Mouse (Mus musculus) hindbrain, embryonic 16.5 days (tissue): ENCODE measurements around the gene Rgs12. TPM values are rescaled to one million over a fixed set of nuclear protein-coding genes. Genes with fewer than 3 reads are reported as not detected.

Experiments used
- ATAC-seq: fragments of 200-750 bp; cut with Nextera tagmentation; 2 replicates; pipeline ENCODE4 v1.8.0; 2017; ENCODE audit warnings: moderate TSS enrichment, moderate library complexity
- H3K27ac ChIP-seq: fragments of 300-500 bp; sonication (generic); 2 replicates; pipeline ENCODE4 v1.5.1; 2014; ENCODE audit warnings: low read depth, mild to moderate bottlenecking, control low read depth, low read length, moderate library complexity
- H3K27me3 ChIP-seq: fragments of 300-500 bp; sonication (generic); replicated peaks from 2 replicates; pipeline ENCODE4 v1.6.1; 2014; ENCODE audit warnings: low read length; ENCODE audit not compliant: control insufficient read depth, insufficient read depth
- H3K36me3 ChIP-seq: fragments of 300-500 bp; sonication (generic); 2 replicates; pipeline ENCODE4 v1.6.1; 2014; ENCODE audit warnings: mild to moderate bottlenecking, low read length, moderate library complexity, mixed read lengths; ENCODE audit not compliant: control insufficient read depth, insufficient read depth
- H3K4me1 ChIP-seq: fragments of 300-500 bp; sonication (generic); 2 replicates; pipeline ENCODE4 v1.6.1; 2014; ENCODE audit warnings: low read depth, low read length; ENCODE audit not compliant: control insufficient read depth, insufficient read depth
- H3K4me2 ChIP-seq: fragments of 300-500 bp; sonication (generic); 2 replicates; pipeline ENCODE4 v1.6.1; 2014; ENCODE audit warnings: mild to moderate bottlenecking, low read length, control low read depth, moderate library complexity
- H3K4me3 ChIP-seq: fragments of 300-500 bp; sonication (generic); 2 replicates; pipeline ENCODE4 v1.5.1; 2014; ENCODE audit warnings: mild to moderate bottlenecking, low read length, control low read depth, moderate library complexity
- H3K9ac ChIP-seq: fragments of 300-500 bp; sonication (generic); 2 replicates; pipeline ENCODE4 v1.6.1; 2014; ENCODE audit warnings: low read depth, mild to moderate bottlenecking, control low read depth, low read length, moderate library complexity
- H3K9me3 ChIP-seq: fragments of 300-500 bp; sonication (generic); 2 replicates; pipeline ENCODE4 v1.6.1; 2014; ENCODE audit warnings: mild to moderate bottlenecking, low read length, moderate library complexity; ENCODE audit not compliant: control insufficient read depth
- WGBS: fragments of 180-500 bp; shearing (Covaris S2); extraction: QIAGEN DNeasy Blood & Tissue Kit; methylation state at CpG from one replicate; pipeline ENCODE4 v1.1.7; 2014; 5-methylcytosine and 5-hydroxymethylcytosine counted together
- polyA plus RNA-seq: library from polyadenylated mRNA; unstranded; fragments of >200 nt; fragmentation: Nextera tagmentation; extraction: Ambion mirVana; gene quantifications from 2 replicates; pipeline ENCODE4 v1.2.1, GENCODE M21; 2015

Gene Rgs12
- polyA plus RNA-seq, 1 experiment from 2014 or later = 40.3 TPM

GRCm38 (mm10) chr5:34988690-34989089 lies 39.4 kb downstream of the Rgs12 start:
- H3K4me1 ChIP-seq = peaks cover 13% of the 10 kb centered on the region
- H3K27me3 ChIP-seq = no peaks in the 10 kb centered on the region
- H3K9me3 ChIP-seq = no peaks in the 10 kb centered on the region
- H3K27ac ChIP-seq = 0 out of 2 replicates have a peak overlapping the region, but pooled peaks have one; percentile 14
- H3K4me2 ChIP-seq = no peak overlapping the region
- no peaks in the 10 kb centered on the region for H3K36me3 ChIP-seq
- ATAC-seq = peak; percentile 13; the same call in 1 of the 2 replicates
- H3K4me3 ChIP-seq = no peak overlapping the region
- H3K9ac ChIP-seq = no peak overlapping the region
- 84% methylated on average over 5 of the region's 5 CpGs for WGBS

DNA sequence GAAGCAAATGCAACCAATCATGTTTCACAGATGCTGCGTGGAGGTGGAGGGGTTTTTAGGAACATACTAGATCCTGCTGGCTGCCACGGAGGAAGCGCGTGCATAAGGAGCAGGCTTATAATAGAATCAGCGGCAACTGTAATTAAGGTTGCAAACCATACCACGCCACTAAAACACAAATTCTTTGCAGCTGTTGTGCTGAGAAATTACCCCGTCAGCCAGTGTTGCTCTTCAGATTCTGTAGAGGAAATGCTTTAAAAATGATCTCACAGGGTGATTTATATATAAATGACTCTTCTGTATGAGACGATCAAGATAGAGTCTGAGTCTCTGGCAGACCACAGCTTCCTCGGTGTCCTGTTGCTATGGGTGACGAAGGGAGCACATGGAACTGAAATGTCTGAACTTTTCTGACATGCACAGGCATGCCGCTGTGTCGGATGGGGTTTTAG lies 40.1 kb downstream of the Rgs12 start:
- ATAC-seq = no peak
- Histone ChIP-seq H3K4me1 (peaks cover 13% of the 10 kb centered on the region), H3K9ac (no peak overlapping the region), H3K27ac (no peak overlapping the region), H3K9me3 (no peaks in the 10 kb centered on the region), H3K27me3 (no peaks in the 10 kb centered on the region), H3K4me2 (no peak overlapping the region), H3K4me3 (no peak overlapping the region), H3K36me3 (no peaks in the 10 kb centered on the region)
- 50% methylated on average over 12 of the region's 12 CpGs for WGBS

DNA sequence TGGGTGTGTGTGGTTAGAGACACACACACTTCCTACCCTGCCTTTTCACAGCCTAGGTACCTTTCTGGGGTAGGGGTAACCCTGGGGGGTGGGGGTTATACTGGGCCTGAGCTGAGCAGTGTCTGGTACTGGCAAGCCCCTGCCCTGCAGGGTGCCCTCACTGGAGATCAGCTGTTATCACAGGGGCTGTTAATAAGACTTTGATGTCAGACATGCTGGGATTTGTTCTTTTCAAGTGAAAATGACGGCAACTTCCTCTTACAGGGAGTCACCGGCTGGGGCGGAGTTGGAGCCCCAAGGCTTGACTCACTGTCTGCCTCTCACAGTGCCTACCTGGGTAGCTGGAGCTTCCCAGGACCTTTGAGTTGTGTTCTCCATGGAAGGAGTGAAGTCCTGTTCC lies 49.5 kb downstream of the Rgs12 start:
- no peak overlapping the region for H3K9ac ChIP-seq
- H3K27me3 ChIP-seq = no peaks in the 10 kb centered on the region
- no peak overlapping the region for H3K4me2 ChIP-seq
- WGBS = 48% methylated on average over 3 of the region's 3 CpGs
- no peak for ATAC-seq
- H3K36me3 ChIP-seq = no peaks in the 10 kb centered on the region
- no peak overlapping the region for H3K27ac ChIP-seq
- peaks cover 4% of the 10 kb centered on the region for H3K4me1 ChIP-seq
- no peaks in the 10 kb centered on the region for H3K9me3 ChIP-seq
- H3K4me3 ChIP-seq = no peak overlapping the region

- H3K4me2 ChIP-seq = no peak overlapping the region
- no peak for ATAC-seq
- peaks cover 4% of the 10 kb centered on the region for H3K4me1 ChIP-seq
- no peak overlapping the region for H3K4me3 ChIP-seq
- H3K9ac ChIP-seq = no peak overlapping the region
- H3K27ac ChIP-seq = peak overlapping the region; percentile 32; the same call in 1 of the 2 replicates
- H3K36me3 ChIP-seq = no peaks in the 10 kb centered on the region
- WGBS = 75% methylated on average over 6 of the region's 6 CpGs
- no peaks in the 10 kb centered on the region for H3K9me3 ChIP-seq
- H3K27me3 ChIP-seq = no peaks in the 10 kb centered on the region
These were observed 50.0 kb downstream of the Rgs12 start for GRCm38 (mm10) chr5:34999281-34999680.

GRCm38 (mm10) chr5:35000323-35000722 lies 51.1 kb downstream of the Rgs12 start:
- H3K9me3 ChIP-seq = no peaks in the 10 kb centered on the region
- H3K9ac ChIP-seq = no peak overlapping the region
- H3K4me2 ChIP-seq = no peak overlapping the region
- H3K27me3 ChIP-seq = no peaks in the 10 kb centered on the region
- ATAC-seq = no peak
- H3K27ac ChIP-seq = no peak overlapping the region
- H3K36me3 ChIP-seq = no peaks in the 10 kb centered on the region
- no peaks in the 10 kb centered on the region; the same call in 1 of the 2 replicates for H3K4me1 ChIP-seq
- no peak overlapping the region for H3K4me3 ChIP-seq

- Histone ChIP-seq H3K4me2 (no peak overlapping the region), H3K27me3 (no peaks in the 10 kb centered on the region), H3K9ac (no peak overlapping the region), H3K4me3 (no peak overlapping the region), H3K9me3 (no peaks in the 10 kb centered on the region), H3K36me3 (no peaks in the 10 kb centered on the region), H3K4me1 (no peaks in the 10 kb centered on the region; the same call in 1 of the 2 replicates), H3K27ac (no peak overlapping the region)
- WGBS = 80% methylated on average over 3 of the region's 3 CpGs
- ATAC-seq = no peak
These were observed 51.9 kb downstream of the Rgs12 start for GRCm38 (mm10) chr5:35001144-35001543.

- Histone ChIP-seq H3K36me3 (no peaks in the 10 kb centered on the region), H3K4me3 (no peak overlapping the region), H3K4me2 (no peak overlapping the region), H3K27ac (no peak overlapping the region), H3K9ac (no peak overlapping the region), H3K4me1 (no peaks in the 10 kb centered on the region; the same call in 1 of the 2 replicates), H3K9me3 (no peaks in the 10 kb centered on the region), H3K27me3 (no peaks in the 10 kb centered on the region)
- WGBS = 69% methylated on average over 7 of the region's 7 CpGs
- no peak; the same call in 1 of the 2 replicates for ATAC-seq
These were observed 54.4 kb downstream of the Rgs12 start for GRCm38 (mm10) chr5:35003611-35004162.

DNA sequence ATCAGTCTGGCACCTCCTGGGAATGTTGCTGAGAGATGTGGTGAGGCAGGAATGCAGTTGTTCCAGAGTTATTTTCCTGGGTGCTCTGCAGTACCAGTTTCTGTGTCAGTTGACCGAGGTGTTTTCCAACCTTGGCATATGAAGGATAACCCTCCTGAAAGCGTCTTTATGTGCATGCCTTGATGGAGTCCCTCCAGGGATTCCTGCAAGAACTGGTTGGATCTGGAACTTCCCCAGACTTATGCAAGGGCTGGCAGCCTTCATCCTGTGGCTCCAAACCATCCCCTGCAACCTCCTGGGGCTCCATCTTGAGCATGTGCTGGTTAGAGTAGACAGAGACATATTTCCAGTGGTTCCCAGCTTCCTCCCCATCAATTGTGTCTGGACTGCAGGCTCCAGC lies 55.5 kb downstream of the Rgs12 start:
- H3K4me3 ChIP-seq = no peak overlapping the region
- H3K9ac ChIP-seq = no peak overlapping the region
- H3K27ac ChIP-seq = no peak overlapping the region
- no peak overlapping the region for H3K4me2 ChIP-seq
- no peaks in the 10 kb centered on the region for H3K36me3 ChIP-seq
- no peaks in the 10 kb centered on the region; the same call in 1 of the 2 replicates for H3K4me1 ChIP-seq
- no peak for ATAC-seq
- WGBS = 80% methylated on average over 2 of the region's 2 CpGs
- H3K27me3 ChIP-seq = no peaks in the 10 kb centered on the region
- no peaks in the 10 kb centered on the region for H3K9me3 ChIP-seq

GRCm38 (mm10) chr5:35005659-35006058 lies 56.4 kb downstream of the Rgs12 start:
- no peak overlapping the region for H3K4me3 ChIP-seq
- ATAC-seq = no peak
- WGBS = 97% methylated on average over 3 of the region's 3 CpGs
- H3K4me1 ChIP-seq = no peaks in the 10 kb centered on the region; the same call in 1 of the 2 replicates
- no peak overlapping the region for H3K9ac ChIP-seq
- H3K27me3 ChIP-seq = no peaks in the 10 kb centered on the region
- H3K4me2 ChIP-seq = no peak overlapping the region
- H3K27ac ChIP-seq = no peak overlapping the region
- no peaks in the 10 kb centered on the region for H3K36me3 ChIP-seq
- H3K9me3 ChIP-seq = no peaks in the 10 kb centered on the region
